Mouse (Mus musculus): ENCODE data around the gene Ascl2.

GRCm38 (mm10) chr7:143011226-143011625 is 42.2 kb upstream of the Ascl2 start:
- TF ChIP-seq TAL1 (IDR thresholded peaks at IDR 0.05; ENCODE audit: low read length) (no peak), GATA1 (IDR thresholded peaks at IDR 0.05; ENCODE audit: low read length) (no peak)
